Mouse (Mus musculus) forebrain, embryonic 10.5 days (tissue): ENCODE data around the gene Commd2. TPM values are rescaled to one million over a fixed set of nuclear protein-coding genes. Genes with fewer than 3 reads are reported as not detected.

Experiments
- DNase-seq: peaks from one replicate; pipeline ENCODE4 v3.0.0-alpha.2; 2017; ENCODE audit warnings: low spot score; ENCODE audit errors: extremely low spot score
- H3K27ac ChIP-seq: fragments of 300-500 bp; sonication (generic); 2 replicates; pipeline ENCODE4 v1.5.1; 2016; ENCODE audit warnings: mild to moderate bottlenecking
- H3K27me3 ChIP-seq: fragments of 300-500 bp; sonication (generic); 2 replicates; pipeline ENCODE4 v1.6.1; 2016; ENCODE audit warnings: mild to moderate bottlenecking; ENCODE audit not compliant: poor library complexity, severe bottlenecking
- H3K36me3 ChIP-seq: fragments of 300-500 bp; sonication (generic); replicated peaks from 2 replicates; pipeline ENCODE4 v1.6.1; 2016; ENCODE audit warnings: mild to moderate bottlenecking, moderate library complexity
- H3K4me1 ChIP-seq: fragments of 300-500 bp; sonication (generic); 2 replicates; pipeline ENCODE4 v1.6.1; 2016
- H3K4me3 ChIP-seq: fragments of 300-500 bp; sonication (generic); 2 replicates; pipeline ENCODE4 v1.5.1; 2016; ENCODE audit warnings: mild to moderate bottlenecking, moderate library complexity
- H3K9me3 ChIP-seq: fragments of 300-500 bp; sonication (generic); 2 replicates; pipeline ENCODE4 v1.6.1; 2016; ENCODE audit warnings: mild to moderate bottlenecking, moderate library complexity
- WGBS: fragments of 180-500 bp; shearing (Covaris S2); methylation state at CpG from one replicate; pipeline ENCODE4 v1.1.7; 2016; 5-methylcytosine and 5-hydroxymethylcytosine counted together
- microRNA-seq: library from miRNA; unstranded; fragments of <30 nt; microRNA quantifications from one replicate; pipeline ENCODE4, GENCODE M21; 2017
- polyA plus RNA-seq: library from polyadenylated mRNA; unstranded; fragments of >200 nt; fragmentation: Nextera tagmentation; extraction: Ambion mirVana; gene quantifications from 2 replicates; pipeline ENCODE4 v1.2.1, GENCODE M21; 2016

Gene Commd2
- polyA plus RNA-seq, 1 experiment from 2014 or later, result 93.2 TPM

DNA sequence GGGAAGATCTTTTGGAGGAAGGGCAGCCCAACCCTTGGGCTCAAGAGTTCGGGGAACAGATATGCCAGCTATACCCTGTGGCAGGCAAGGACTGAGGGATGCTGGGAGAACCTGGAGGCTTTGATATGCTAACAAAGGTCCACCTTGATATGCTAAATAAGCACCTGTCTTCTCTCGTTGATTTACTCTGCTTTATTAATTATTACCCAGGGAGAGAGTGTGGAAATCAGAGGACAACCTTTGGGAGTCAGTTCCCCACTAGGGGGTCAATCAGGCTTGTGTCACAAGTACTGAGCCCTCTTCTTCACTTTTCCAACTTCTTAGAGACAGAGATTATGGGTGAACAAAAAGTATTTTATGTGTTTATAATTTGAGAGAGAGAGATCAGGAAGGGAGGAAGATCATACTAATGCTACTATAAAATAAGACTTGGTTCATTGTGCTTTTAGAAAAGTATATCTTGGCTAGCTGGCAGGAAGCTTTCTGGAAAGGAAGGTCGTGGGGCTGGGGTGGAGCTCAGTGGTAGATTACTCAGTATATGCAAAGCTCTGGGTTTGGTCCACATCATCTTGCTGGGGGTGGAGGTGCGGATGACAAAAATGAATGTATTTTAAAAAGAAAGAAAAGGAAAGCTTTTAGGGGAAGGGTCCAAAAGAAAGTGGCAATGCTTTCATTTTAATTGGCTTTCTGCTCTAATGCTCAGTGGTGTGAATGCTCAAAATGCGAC, 47.5 kb downstream of the Commd2 start:
- Histone ChIP-seq H3K27me3 (no peaks in the 10 kb centered on the region), H3K27ac (no peak overlapping the region), H3K36me3 (no peaks in the 10 kb centered on the region), H3K4me3 (no peak overlapping the region), H3K9me3 (no peaks in the 10 kb centered on the region), H3K4me1 (no peaks in the 10 kb centered on the region)
- 80% methylated on average over 5 of the region's 5 CpGs for WGBS
- no peak for DNase-seq

DNA sequence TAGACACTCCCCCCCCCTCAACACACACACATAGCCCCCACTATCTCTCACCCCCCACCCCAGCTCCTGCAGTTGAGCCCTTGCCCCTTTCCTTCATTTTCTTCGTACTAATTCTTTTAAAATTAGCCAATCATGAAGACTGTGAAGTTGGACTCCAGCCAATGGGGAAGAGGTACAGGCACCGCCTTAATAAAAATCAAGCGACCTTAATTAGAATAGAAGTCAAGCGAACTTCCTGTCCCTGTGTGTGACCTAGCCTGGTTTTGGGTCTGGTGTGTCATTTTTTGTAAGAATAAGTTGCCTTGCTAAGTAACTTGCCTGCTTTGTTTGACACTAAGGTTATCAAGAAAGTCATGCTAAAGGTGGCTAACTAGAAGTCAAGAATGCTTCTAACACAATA, 48.9 kb downstream of the Commd2 start:
- Histone ChIP-seq H3K4me1 (no peaks in the 10 kb centered on the region), H3K27ac (no peak overlapping the region), H3K36me3 (no peaks in the 10 kb centered on the region), H3K27me3 (no peaks in the 10 kb centered on the region), H3K9me3 (no peaks in the 10 kb centered on the region), H3K4me3 (no peak overlapping the region)
- no peak for DNase-seq
- 90% methylated on average over 4 of the region's 4 CpGs for WGBS

DNA sequence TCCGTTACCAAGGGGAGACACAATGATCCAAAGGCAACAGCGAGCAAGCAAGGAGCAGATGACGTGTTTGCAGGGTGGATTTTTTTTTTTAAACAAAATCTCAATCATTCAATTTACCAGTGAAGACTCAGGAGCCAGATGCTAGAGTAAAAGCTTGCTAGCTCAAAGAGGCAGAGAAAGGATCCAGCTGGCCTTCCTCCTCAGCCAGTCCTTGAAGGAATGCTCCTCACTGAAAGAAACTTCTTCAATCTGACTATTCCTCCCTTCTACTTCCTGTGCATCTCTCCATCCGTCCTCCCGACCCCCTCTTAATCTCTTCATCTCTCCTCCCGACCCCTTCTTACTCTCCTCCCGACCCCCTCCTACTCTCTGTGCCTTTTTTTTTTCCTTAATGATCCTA, 54.9 kb downstream of the Commd2 start:
- H3K36me3 ChIP-seq, result no peaks in the 10 kb centered on the region
- H3K27me3 ChIP-seq, result no peaks in the 10 kb centered on the region
- 76% methylated on average over 7 of the region's 7 CpGs for WGBS
- H3K4me3 ChIP-seq, result no peak overlapping the region
- no peaks in the 10 kb centered on the region for H3K9me3 ChIP-seq
- no peak for DNase-seq
- H3K4me1 ChIP-seq, result no peaks in the 10 kb centered on the region
- no peak overlapping the region for H3K27ac ChIP-seq

DNA sequence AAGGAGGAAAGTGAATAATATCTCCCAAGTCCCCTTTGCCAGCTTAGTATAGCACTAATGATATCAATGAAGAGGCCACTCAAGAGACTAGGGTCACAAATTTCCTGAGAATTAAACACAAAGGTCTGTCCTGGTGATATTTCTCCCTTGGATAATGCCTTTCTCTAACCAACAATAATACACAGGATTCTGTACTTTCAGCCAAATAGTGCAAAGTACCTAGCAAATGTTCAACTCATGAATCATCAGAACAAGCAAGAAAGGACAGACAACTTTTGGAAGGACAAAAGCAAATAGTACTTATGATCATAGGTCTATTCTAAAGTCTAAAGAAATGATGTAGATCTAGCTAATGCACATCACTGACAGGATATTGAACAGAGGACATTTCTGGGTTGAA, 56.0 kb downstream of the Commd2 start:
- DNase-seq, result no peak
- Histone ChIP-seq H3K27ac (no peak overlapping the region), H3K4me3 (no peak overlapping the region), H3K27me3 (no peaks in the 10 kb centered on the region), H3K9me3 (no peaks in the 10 kb centered on the region), H3K4me1 (no peaks in the 10 kb centered on the region), H3K36me3 (no peaks in the 10 kb centered on the region)

Small RNA genes lying within 50 kb of the gene (microRNA-seq; reads per million reads assigned to microRNA genes)
- gene Mir6377, result not detected

Other genes starting within 250 kb of the Commd2 start
- gene Tm4sf4, start 226.4 kb downstream of the Commd2 start, polyA plus RNA-seq, result not detected in 2 replicates
- 10.6 and 11.3 TPM in 2 replicates for gene Wwtr1, start 75.8 kb downstream of the Commd2 start, polyA plus RNA-seq
- gene Ankub1, start 41.1 kb upstream of the Commd2 start, polyA plus RNA-seq, result 0.12 and 0.16 TPM in 2 replicates
- gene Rnf13, start 84.3 kb upstream of the Commd2 start, polyA plus RNA-seq, result 39.0 and 42.8 TPM in 2 replicates
- gene Pfn2, start 196.4 kb upstream of the Commd2 start, polyA plus RNA-seq, result 161 and 167 TPM in 2 replicates